Mouse (Mus musculus) gonadal fat pad, adult 2 months (tissue): Measurements from ENCODE around the gene Lias. TPM values are rescaled to one million over a fixed set of nuclear protein-coding genes. Genes with fewer than 3 reads are reported as not detected.

Source experiments
- DNase-seq: peaks from one replicate; pipeline ENCODE4 v3.0.0-alpha.2; 2012; ENCODE audit warnings: low read depth
- polyA plus RNA-seq: library from polyadenylated mRNA; depleted of rRNA; stranded (reverse); fragments of >200 nt; gene quantifications from 2 replicates; pipeline ENCODE4 v1.2.3, GENCODE M21; 2012; rRNA removed

The Lias gene
- polyA plus RNA-seq = 19.9 and 21.3 TPM in 2 replicates

- peak; percentile 74 for DNase-seq
Observed at GRCm38 (mm10) chr5:65390648-65391644, at the start of gene Lias, which contains the start of gene Rpl9. Gene Lias (plus strand): TSS chr5:65391497. Gene Rpl9 (minus strand): TSS chr5:65391444.

GRCm38 (mm10) chr5:65348168-65348567, 43.1 kb upstream of the Lias start, which contains the start of gene Klb:
Gene Klb (plus strand): TSS chr5:65348314.
- DNase-seq = no peak

GRCm38 (mm10) chr5:65350508-65350907, 40.8 kb upstream of the Lias start:
- no peak for DNase-seq

GRCm38 (mm10) chr5:65354097-65354496, 37.2 kb upstream of the Lias start:
- DNase-seq = no peak

GRCm38 (mm10) chr5:65354985-65355384, 36.3 kb upstream of the Lias start:
- DNase-seq = no peak

- peak; percentile 52 for DNase-seq
Observed at GRCm38 (mm10) chr5:65356851-65357250, 34.4 kb upstream of the Lias start.

- DNase-seq = no peak
Observed at GRCm38 (mm10) chr5:65357771-65358170, 33.5 kb upstream of the Lias start.

- no peak for DNase-seq
Observed at GRCm38 (mm10) chr5:65367837-65368236, 23.5 kb upstream of the Lias start.

GRCm38 (mm10) chr5:65371551-65371950, 19.7 kb upstream of the Lias start:
- DNase-seq = no peak

GRCm38 (mm10) chr5:65374746-65375145, 16.6 kb upstream of the Lias start:
- DNase-seq = no peak

- DNase-seq = no peak
Observed at GRCm38 (mm10) chr5:65385704-65386103, 5.6 kb upstream of the Lias start.

- no peak for DNase-seq
Observed at GRCm38 (mm10) chr5:65387008-65387867, 4.1 kb upstream of the Lias start.

- no peak for DNase-seq
Observed at GRCm38 (mm10) chr5:65391753-65392152, 456 bp downstream of the Lias start.

- DNase-seq = no peak
Observed at GRCm38 (mm10) chr5:65394425-65394824, 3.1 kb downstream of the Lias start.

- DNase-seq = peak; percentile 26
Observed at GRCm38 (mm10) chr5:65401251-65401994, 10.1 kb downstream of the Lias start.

- no peak for DNase-seq
Observed at GRCm38 (mm10) chr5:65407989-65408388, 16.7 kb downstream of the Lias start.

GRCm38 (mm10) chr5:65415653-65416458, 24.6 kb downstream of the Lias start:
- DNase-seq = no peak

- DNase-seq = no peak
Observed at GRCm38 (mm10) chr5:65419136-65419535, 27.8 kb downstream of the Lias start.

GRCm38 (mm10) chr5:65420822-65421221, 29.5 kb downstream of the Lias start:
- no peak for DNase-seq

- no peak for DNase-seq
Observed at GRCm38 (mm10) chr5:65422803-65423202, 31.5 kb downstream of the Lias start.

GRCm38 (mm10) chr5:65424215-65424614, 32.9 kb downstream of the Lias start:
- DNase-seq = no peak
